Mouse (Mus musculus): ENCODE data around the gene Rnf167.
A peak's percentile ranks its signal among the peaks of the same experiment; 100 is the strongest.

Rnf167 gene

GRCm38 (mm10) chr11:70646691-70647650 lies at the start of gene Rnf167, which contains the start of gene Slc25a11:
Gene Rnf167, plus strand, starts transcription at chr11:70647235.
Gene Slc25a11, minus strand, starts transcription at chr11:70647479.
- DNase-seq, result peak; percentile 100

GRCm38 (mm10) chr11:70597301-70597700 lies 49.7 kb upstream of the Rnf167 start:
- DNase-seq, result no peak

- no peak for DNase-seq
These were observed 48.5 kb upstream of the Rnf167 start for GRCm38 (mm10) chr11:70598451-70598953.

DNA sequence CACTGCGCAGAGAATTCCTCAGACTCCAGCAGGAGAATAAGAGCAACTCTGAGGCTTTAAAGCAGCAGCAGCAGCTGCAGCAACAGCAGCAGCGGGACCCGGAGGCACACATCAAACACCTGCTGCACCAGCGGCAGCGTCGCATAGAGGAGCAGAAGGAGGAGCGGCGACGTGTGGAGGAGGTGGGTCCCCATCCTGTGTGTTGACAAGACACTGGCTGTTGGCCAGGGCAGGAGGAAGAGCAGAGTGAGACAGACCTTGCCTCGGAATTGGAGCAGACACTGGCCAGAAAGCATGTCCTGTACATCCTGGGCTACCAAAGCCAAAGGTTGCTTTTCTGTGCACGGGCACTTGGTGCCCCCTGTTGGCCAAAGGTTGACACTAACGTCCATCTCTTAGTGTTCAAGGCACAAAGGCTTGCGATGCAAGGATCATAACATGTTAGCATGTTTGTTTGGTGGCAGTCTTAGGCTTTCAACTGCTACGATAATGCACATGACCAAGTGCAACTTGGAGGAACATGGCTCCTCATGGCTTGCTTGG lies 41.9 kb upstream of the Rnf167 start:
- peak; percentile 83 for DNase-seq

DNA sequence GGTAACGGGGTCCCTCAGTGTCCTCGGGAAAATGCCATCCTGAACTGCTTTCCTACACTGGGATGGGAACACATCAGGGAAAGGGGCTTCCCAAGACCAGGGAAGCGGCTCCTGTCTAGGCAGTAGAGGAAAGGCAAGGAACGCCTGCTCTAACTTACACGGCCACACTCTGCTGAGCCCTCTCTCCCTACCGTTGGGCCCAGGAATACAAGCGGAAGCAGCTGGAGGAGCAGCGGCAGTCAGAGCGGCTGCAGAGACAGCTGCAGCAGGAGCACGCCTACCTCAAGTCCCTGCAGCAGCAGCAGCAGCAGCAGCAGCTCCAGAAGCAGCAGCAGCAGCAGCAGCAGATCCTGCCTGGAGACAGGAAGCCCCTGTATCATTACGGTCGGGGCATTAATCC lies 40.3 kb upstream of the Rnf167 start:
- DNase-seq, result no peak

DNA sequence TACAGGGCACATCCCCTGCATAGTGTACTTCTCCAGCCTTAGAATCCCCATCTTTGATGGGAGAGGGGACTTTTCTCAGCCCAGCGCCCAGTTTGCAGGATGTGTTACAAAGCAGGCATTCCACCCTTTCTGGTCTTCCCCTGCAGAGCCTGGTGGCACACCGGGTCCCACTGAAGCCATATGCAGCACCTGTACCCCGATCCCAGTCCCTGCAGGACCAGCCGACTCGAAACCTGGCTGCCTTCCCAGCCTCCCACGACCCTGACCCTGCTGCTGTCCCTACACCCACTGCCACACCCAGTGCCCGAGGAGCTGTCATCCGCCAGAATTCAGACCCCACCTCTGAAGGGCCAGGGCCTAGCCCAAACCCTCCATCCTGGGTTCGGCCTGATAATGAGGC lies 39.4 kb upstream of the Rnf167 start:
- no peak for DNase-seq

DNA sequence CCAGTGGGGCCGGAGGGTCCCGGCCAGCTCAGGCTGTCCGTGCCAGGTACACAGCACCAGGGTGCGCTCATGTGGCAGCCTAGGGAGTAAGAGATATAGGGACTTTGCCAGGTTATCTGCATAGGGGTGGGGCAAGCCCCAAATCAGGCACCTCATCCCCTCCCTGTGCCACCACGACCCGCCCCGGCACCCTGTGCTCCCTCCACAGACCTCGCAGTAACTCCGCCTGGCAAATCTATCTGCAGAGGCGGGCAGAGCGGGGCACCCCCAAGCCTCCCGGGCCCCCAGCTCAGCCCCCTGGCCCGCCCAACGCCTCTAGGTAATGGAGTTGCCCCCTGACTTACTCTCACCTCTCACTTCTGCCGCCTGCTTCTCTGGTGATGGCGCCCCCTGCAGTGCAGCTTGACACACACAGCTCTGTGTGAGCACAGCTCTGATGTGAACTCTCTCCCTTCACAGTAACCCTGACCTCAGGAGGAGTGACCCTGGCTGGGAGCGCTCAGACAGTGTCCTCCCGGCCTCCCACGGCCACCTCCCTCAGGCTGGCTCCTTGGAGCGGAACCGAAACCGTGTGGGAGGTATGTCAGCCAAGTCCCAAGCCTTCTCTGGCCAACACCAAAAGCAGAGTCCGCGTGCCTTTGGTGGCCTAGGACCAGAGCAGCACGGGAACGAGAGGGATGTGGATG lies 38.5 kb upstream of the Rnf167 start:
- peak; percentile 32 for DNase-seq

DNA sequence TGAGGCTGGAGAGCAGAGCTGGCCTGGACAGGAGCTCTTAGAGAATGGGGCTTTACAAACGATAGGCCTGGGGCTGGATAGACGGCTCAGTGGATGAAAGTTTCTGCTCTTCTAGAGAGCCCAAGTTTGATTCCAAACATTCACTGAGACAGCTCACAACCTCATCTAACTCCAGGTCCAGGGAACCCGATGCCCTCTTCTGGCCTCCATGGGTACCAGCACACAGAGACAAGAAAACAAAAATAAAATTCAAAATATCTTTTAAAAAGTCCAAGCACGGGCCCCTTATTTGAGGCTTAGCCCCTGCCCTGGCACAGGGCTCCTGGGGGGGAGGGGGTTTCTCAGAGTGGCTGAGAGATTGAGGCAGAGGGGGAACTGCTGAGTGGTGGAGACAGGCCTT lies 36.3 kb upstream of the Rnf167 start:
- no peak for DNase-seq

- no peak for DNase-seq
These were observed 34.5 kb upstream of the Rnf167 start for GRCm38 (mm10) chr11:70612505-70612904.

GRCm38 (mm10) chr11:70615074-70615473 lies 32.0 kb upstream of the Rnf167 start:
- peak; percentile 71 for DNase-seq

- peak; percentile 28 for DNase-seq
These were observed 31.4 kb upstream of the Rnf167 start, which contains the start of gene 4930544D05Rik for GRCm38 (mm10) chr11:70615516-70616093. Gene 4930544D05Rik, plus strand, starts transcription at chr11:70615848.

DNA sequence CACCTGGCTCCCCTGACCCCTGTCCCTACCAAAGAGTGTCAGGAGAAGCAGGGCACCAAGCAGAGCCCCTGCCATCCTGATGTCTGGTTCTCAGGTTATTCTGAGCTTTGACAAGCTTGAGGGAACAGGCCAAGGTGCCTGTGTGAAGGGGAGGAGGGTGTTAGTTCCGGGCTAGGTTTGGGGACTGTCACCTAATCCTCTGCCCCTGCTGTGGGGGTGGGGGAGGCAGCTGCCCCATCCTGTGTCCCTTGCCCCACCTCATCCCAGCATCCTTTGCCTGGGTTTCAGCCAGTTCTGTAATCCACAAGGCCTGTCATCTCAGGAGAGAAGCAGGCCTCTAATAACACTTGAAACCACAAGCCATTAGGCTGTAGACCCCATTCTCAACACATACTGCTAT lies 27.9 kb upstream of the Rnf167 start, which contains the start of gene Chrne:
Gene Chrne, minus strand, starts transcription at position 116 of the 400 bp plus-strand sequence.
- DNase-seq, result no peak

GRCm38 (mm10) chr11:70621972-70622814 lies 24.8 kb upstream of the Rnf167 start:
- no peak for DNase-seq

DNA sequence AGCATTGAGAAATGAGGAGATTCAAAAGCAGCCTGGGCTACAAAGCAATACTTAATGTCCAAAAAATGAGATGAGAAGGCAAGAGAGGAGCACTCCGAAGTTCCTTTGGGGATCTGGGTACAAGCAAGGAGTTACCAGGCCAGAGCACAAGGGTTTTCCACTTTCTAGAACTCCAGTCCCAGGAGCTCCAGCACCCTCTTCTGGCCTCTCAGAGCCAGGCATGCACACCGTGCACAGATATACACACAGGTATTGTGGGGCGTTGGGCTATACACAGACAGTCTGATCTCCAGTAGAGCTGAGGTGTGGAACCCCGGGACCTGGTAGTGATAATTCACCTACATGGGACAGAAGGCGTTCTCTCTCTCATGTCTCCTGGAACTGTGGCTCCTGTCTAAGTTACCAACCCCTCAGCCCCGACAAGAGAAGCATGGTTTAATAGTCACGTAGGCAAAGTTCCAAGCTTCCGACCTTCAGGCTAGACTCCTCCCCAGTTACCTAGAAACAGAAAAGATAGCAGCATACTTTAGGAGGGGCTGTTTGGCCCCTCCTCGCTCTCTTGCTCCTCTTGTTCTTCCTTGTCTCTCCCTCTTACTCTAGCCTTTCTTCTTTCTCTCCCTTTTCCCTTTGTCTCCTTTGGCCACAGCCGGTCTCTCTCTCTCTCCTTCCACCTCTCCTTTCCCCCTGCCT lies 23.8 kb upstream of the Rnf167 start:
- DNase-seq, result no peak

DNA sequence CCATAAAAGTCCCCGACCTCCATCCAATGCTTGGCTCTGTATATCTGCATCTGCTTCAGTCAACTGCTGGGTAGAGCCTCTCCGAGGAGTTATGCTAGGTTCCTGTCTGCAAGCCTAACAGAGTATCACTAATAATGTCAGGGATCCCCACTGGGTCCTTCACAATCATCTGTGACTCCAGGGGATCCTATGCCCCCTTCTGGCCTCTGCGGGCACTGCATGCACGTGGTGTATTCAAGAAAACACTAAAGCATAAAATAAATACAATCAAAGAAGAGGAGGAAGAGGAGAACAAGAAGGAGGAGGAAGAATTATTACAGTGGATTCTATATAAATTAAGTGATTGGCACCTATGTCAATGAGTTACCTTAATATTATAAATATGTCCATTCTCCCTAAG lies 21.6 kb upstream of the Rnf167 start:
- peak; percentile 74 for DNase-seq

DNA sequence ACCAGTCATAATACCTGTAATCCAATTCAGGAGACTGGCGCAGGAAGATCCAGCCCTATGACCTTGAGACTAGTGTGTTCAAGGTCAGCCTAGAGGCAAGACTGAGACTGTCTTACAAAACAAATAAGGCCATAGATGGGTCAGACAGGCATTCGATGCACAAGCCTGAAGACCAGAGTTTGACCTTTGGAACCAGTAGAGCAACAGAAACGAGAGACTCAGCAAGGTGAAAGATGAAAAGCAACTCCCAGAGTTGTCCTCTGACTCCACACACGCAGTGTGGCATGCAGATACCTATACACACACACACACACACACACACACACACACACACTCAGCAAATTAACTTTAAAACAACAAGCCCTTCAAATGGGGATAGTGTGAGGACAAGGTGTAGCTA lies 20.2 kb upstream of the Rnf167 start:
- no peak for DNase-seq

GRCm38 (mm10) chr11:70628431-70628830 lies 18.6 kb upstream of the Rnf167 start:
- DNase-seq, result no peak

- peak; percentile 45 for DNase-seq
These were observed 17.5 kb upstream of the Rnf167 start for GRCm38 (mm10) chr11:70629557-70629956.

DNA sequence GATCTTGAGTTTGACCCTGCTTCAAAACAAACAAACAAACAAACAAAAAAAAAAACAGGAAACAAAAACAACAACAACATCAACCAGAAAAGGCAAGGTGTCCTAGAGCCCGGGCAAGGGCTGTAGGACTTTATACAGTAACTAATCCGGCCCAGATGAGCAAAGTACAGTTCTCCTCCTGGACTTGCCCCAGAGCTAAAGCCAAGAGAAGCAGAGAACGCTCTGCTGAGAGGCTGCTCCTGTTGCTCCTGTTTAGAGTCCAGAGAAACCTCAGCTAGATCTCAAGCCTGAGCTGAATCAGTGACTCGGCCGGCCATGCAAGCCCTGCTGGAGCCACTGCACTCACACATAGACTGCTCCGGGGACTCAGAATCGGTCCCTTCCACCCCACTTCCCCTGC lies 16.9 kb upstream of the Rnf167 start:
- no peak for DNase-seq

GRCm38 (mm10) chr11:70635601-70636000 lies 11.4 kb upstream of the Rnf167 start:
- no peak for DNase-seq

DNA sequence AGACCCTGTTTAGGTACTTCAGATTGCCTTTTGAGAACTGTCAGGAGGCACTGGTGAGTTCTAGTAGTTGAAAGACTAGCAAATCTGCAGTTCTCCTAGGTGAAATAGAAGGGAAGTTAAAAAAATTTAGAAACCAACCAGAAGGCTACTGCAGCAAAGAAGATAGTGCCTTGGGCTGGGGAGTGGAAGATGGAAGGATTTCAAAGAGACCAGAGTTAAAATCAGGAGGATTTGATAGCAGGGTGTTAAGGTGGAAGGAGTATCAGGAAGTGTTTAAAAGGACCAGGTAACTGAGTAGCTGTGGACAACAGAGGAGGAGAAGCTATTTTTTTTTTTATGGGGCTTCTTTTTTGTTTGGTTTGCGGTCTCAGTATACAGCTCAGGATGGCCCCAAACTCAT lies 9.3 kb upstream of the Rnf167 start:
- no peak for DNase-seq
